Mouse (Mus musculus) activated CD4-positive, CD25-positive, alpha-beta regulatory T cell (primary cell): Measurements from ENCODE around the gene Stat5b. TPM values are rescaled to one million over a fixed set of nuclear protein-coding genes. Genes with fewer than 3 reads are reported as not detected.

ENCODE experiments used
- polyA plus RNA-seq, 2 experiments: library from polyadenylated mRNA; unstranded; fragments of 100-300 nt; shearing (Covaris generic); gene quantifications; one replicate each; pipeline ENCODE4 v1.2.1; 2017

The Stat5b gene
- 100 to 1,000 TPM in 1 of 2 experiments, 10 to 100 TPM in 1; 92.0 to 154 TPM for polyA plus RNA-seq

DNA sequence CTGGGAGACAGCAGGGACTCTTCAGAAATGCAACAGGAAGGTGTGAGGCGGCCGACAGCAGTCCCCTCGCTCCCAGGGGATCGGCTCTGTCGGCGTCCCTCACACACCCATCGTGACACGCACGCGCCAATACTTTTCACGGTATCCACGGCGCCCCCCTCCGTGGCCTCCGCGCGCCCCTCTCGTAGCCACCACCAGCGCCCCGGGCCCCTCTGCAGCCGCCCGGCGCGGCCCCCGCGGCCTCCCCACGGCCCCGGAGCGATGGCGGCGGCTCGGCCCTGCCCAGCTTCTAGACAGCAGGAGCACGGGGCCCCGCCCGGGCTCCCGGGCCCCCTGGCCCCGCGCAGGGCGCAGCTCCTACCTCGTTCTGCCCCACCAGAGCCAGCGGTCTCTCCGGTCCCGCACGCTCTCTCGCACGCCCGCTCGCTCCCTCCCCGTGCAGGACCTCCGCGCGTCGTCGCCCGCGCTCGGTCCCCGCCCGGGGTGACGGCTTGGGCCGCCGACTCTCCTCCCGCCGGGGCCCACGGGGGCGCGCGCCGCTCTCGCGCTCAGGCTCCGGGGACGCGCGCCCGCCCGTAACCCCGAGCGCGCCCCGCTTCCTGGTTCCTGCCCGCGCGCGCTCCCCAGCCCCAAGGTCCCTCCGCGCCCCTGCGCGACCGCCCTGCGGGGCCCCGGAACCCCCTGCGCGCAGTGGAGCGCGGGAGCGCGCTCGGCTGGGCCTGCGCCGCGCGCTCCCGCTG lies at the start of gene Stat5b:
TSS of gene Stat5b (minus strand) at position 687 of the 740 bp plus-strand sequence.

DNA sequence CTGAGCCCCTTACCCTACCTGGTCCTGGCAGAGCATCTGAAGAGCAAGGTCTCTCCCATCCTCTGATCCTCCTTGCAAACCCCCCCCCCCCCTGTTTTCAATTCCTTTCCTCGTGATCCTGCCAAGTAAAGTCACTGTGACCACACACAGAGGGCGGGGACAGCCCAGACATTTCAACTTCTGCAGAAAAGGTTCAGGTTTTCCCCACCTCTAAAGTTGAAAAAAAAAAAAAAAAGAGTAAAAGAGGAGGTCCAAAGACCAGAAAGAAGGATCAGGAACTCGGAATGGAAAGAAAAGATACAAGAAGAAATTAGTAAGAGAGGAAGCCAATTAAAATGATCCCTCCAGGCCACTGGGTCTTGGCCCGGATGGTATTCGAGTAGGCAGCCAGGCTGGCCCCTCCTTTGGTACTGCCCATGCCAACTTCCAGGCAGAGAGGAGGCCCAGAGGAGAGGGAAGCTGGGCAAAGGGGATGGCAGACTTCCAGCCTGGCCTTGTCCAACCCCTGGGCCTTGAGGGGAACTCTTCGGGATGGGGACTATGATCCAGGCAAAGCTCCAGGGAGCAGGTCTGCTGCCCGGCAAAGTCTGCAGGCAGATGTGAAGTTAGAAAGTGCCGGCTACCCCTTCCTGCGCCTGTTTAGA lies 8.5 kb upstream of the Stat5b start, which contains the start of gene Stat5a:
TSS of gene Stat5a (plus strand) at position 417 of the 644 bp plus-strand sequence.

DNA sequence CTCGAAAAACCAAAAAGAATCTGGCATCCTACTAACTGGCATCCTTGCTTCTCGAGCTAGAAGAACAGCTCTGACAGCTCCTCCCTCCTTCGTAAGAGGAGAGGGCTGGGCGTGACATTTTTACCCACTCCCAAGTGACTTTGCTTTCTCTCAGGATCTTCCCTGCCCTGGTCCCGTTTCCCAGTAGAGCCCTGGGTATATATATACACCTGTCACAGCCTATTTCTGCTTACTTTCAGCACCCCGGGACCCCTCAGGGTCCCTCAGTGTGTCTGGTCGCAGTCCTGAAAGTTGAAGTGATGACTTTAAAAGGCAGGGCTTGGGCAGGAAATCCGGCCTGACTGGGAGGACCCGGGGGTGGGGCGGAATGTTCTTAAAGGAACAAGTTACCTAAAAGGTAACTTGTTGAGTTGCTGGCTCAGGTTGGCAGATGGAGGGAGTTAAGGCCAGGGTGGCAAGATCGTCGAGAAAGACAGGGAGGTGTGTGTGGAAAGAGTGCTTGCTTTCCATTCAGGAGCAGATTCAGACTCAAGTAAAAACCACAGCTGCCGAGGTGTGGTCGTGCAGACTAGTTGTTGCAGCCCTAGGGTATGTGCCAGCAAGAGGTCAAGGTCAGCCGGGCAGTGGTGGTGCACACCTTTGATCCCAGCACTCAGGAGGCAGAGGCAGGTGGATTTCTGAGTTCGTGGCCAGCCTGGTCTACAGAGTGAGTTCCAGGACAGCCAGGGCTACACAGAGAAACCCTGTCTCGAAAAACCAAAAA lies 79.7 kb downstream of the Stat5b start, which contains the start of gene Ghdc:
TSS of gene Ghdc (minus strand) at position 312 of the 763 bp plus-strand sequence.

DNA sequence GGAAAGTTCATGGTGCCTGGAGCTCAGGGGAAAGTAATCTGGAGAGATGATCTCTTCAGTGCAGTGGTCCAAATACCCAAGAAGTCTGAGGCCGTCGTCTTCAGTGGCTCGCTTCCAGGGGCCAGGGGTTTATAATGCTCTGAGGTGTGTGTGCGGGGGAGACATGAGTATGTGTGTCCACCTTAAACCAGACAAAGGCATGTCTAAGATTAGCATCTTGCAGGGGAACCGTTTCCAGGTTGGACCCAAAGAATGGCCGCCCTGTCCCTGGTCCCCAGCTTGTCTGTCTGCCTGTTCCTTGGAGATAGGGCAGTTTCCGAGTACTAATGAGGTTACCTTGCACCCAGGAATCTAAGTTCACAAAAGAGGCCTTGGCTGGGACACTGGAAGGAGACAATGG lies 87.7 kb downstream of the Stat5b start, which contains the start of gene Hcrt:
TSS of gene Hcrt (minus strand) at position 101 of the 400 bp plus-strand sequence.

DNA sequence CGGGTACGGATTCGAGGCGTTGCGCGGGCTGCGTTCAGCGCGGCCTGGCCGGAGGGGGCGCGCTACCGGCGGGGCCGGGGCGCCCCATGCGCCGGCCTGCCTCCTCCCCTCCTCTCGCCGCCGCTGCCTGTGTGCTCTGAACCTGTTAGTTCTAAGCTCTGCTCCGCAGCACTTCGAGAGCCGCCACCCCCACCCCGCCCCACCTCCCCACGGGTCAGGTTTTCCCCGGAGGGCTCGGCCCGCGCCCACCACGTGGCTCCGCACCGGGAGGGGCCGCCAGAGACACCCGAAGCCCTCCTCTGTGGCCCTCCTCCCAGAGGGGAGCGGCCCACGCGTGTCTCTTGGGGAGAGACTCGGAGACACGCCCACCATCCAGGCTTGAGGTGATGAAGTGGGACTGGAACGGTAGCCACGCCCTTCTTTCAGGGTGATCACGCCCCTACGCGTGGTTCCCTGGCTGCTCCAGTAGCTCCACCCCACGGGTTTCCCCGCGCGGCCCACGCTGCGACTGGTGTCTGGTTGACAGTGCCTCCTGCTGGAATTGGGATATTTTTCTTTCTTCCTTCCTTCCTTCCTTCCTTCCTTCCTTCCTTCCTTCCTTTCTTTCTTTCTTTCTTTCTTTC lies 90.8 kb downstream of the Stat5b start, which contains the start of gene Kcnh4:
TSS of gene Kcnh4 (minus strand) at position 332 of the 623 bp plus-strand sequence.

DNA sequence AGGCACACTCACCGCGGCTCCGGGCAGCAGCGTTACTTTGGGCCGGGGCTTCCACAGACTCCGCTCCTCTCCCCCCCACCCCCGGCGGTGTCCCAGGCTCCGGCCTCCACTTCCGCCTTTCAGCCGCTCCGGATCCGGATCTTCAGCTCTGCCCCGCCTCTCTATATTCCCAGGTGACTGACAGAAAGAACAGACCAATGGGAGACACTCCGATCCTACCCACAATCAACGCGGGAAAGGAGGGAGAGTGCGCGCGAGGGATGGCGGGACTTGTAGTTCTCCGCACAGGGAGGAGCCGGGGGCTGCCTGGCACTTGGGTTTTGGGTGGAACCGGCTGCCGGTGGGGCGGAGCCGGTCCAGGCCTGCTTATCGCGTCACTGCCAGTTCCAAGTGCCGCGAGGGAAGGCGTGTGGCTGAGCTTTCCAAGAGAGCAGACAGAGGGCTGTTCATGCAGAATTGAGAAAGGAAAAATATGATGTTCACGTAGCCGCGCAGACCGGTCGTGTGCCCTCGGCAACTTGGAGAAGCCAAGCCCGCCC lies 112.4 kb downstream of the Stat5b start, which contains the start of gene Rab5c:
TSS of gene Rab5c (minus strand) at position 150 of the 539 bp plus-strand sequence.

Other genes starting within 250 kb of the Stat5b start
- 10 to 100 TPM; 28.6 to 31.5 TPM for gene Nkiras2, start 231.5 kb downstream of the Stat5b start, polyA plus RNA-seq
- 100 to 1,000 TPM; 424 to 540 TPM for gene Dnajc7, start 230.6 kb downstream of the Stat5b start, polyA plus RNA-seq
- under 1 TPM; 0.23 to 0.85 TPM for gene Zfp385c, start 158.3 kb downstream of the Stat5b start, polyA plus RNA-seq
- gene Dhx58, start 146.5 kb downstream of the Stat5b start, polyA plus RNA-seq, result 10 to 100 TPM; 20.8 to 33.7 TPM
- gene Kat2a, start 138.3 kb downstream of the Stat5b start, polyA plus RNA-seq, result 10 to 100 TPM; 41.8 to 50.3 TPM
- 1 to 10 TPM in 1 of 2 experiments, under 1 TPM in 1; 0.65 to 1.3 TPM for gene Hspb9, start 136.9 kb downstream of the Stat5b start, polyA plus RNA-seq
- gene Rab5c, start 112.5 kb downstream of the Stat5b start, polyA plus RNA-seq, result 100 to 1,000 TPM in 1 of 2 experiments, 10 to 100 TPM in 1; 75.3 to 112 TPM
- under 1 TPM in 1 of 2 experiments, not detected in 1; 0.04 TPM for gene Kcnh4, start 90.8 kb downstream of the Stat5b start, polyA plus RNA-seq
- not detected for gene Hcrt, start 87.8 kb downstream of the Stat5b start, polyA plus RNA-seq
- 1 to 10 TPM; 1.2 to 4.5 TPM for gene Ghdc, start 79.8 kb downstream of the Stat5b start, polyA plus RNA-seq
- gene Stat5a, start 8.6 kb upstream of the Stat5b start, polyA plus RNA-seq, result 10 to 100 TPM; 75.2 to 88.1 TPM
- gene Stat3, start 88.8 kb upstream of the Stat5b start, polyA plus RNA-seq, result 100 to 1,000 TPM; 167 to 244 TPM
- gene Cavin1, start 120.2 kb upstream of the Stat5b start, polyA plus RNA-seq, result not detected
- 10 to 100 TPM in 1 of 2 experiments, 1 to 10 TPM in 1; 6.1 to 13.6 TPM for gene Atp6v0a1, start 158.7 kb upstream of the Stat5b start, polyA plus RNA-seq
- gene Naglu, start 219.3 kb upstream of the Stat5b start, polyA plus RNA-seq, result 10 to 100 TPM; 18.9 to 25.9 TPM
- gene Hsd17b1, start 227.7 kb upstream of the Stat5b start, polyA plus RNA-seq, result under 1 TPM in 1 of 2 experiments, not detected in 1; 0.52 TPM
- gene Coasy, start 231.8 kb upstream of the Stat5b start, polyA plus RNA-seq, result 10 to 100 TPM; 32.3 to 36.4 TPM
- 10 to 100 TPM; 90.2 to 93.1 TPM for gene Mlx, start 236.6 kb upstream of the Stat5b start, polyA plus RNA-seq
- gene Psmc3ip, start 244.7 kb upstream of the Stat5b start, polyA plus RNA-seq, result 1 to 10 TPM; 7.1 to 8.4 TPM